Mouse (Mus musculus): ENCODE measurements around the gene Brpf3.

- TF ChIP-seq CTCF (IDR thresholded peaks at IDR 0.05; ENCODE audit: low read depth, low read length) (no peak), POLR2A (IDR thresholded peaks at IDR 0.05; ENCODE audit: extremely low read depth, insufficient read depth, low read length) (no peak)
These were observed 69.5 kb downstream of the Brpf3 start for GRCm38 (mm10) chr17:28870435-28870834.

All from liver, adult 2 months (tissue).